Mouse (Mus musculus): ENCODE measurements around the gene Vps37b. TPM values are rescaled to one million over a fixed set of nuclear protein-coding genes. Genes with fewer than 3 reads are reported as not detected.

Vps37b gene
- polyA plus RNA-seq, 1 experiment from 2014 or later, result 43.3 TPM

GRCm38 (mm10) chr5:124041097-124041496 is 9.0 kb upstream of the Vps37b start:
- peaks cover 29% of the 10 kb centered on the region for H3K4me1 ChIP-seq (ENCODE audit: control insufficient read depth, insufficient read depth, low read length)
- no peaks in the 10 kb centered on the region for H3K36me3 ChIP-seq (ENCODE audit: control insufficient read depth, insufficient read depth, low read length)
- H3K9me3 ChIP-seq (replicated peaks; ENCODE audit: control insufficient read depth, low read length), result no peaks in the 10 kb centered on the region
- ATAC-seq (replicated peaks; ENCODE audit: insufficient number of reproducible peaks, low FRiP score, low TSS enrichment), result no peak
- no peak overlapping the region for H3K9ac ChIP-seq (ENCODE audit: low read depth, low read length)
- H3K4me3 ChIP-seq (ENCODE audit: low read depth, low read length), result no peak overlapping the region
- no peak overlapping the region for H3K4me2 ChIP-seq
- no peaks in the 10 kb centered on the region for H3K27me3 ChIP-seq (ENCODE audit: control insufficient read depth, insufficient read depth, low read length)
- 55% methylated on average over 9 of the region's 9 CpGs for WGBS (ENCODE audit: insufficient replicate concordance)
- peak overlapping the region; percentile 46 for H3K27ac ChIP-seq (ENCODE audit: low read depth, low read length)

- peaks cover 25% of the 10 kb centered on the region for H3K4me1 ChIP-seq (ENCODE audit: control insufficient read depth, insufficient read depth, low read length)
- ATAC-seq (replicated peaks; ENCODE audit: insufficient number of reproducible peaks, low FRiP score, low TSS enrichment), result no peak
- no peak overlapping the region for H3K27ac ChIP-seq (ENCODE audit: low read depth, low read length)
- no peak overlapping the region for H3K4me2 ChIP-seq
- no peaks in the 10 kb centered on the region for H3K27me3 ChIP-seq (ENCODE audit: control insufficient read depth, insufficient read depth, low read length)
- H3K9me3 ChIP-seq (replicated peaks; ENCODE audit: control insufficient read depth, low read length), result no peaks in the 10 kb centered on the region
- no peak overlapping the region for H3K9ac ChIP-seq (ENCODE audit: low read depth, low read length)
- WGBS (ENCODE audit: insufficient replicate concordance), result 55% methylated on average over 6 of the region's 6 CpGs
- H3K36me3 ChIP-seq (ENCODE audit: control insufficient read depth, insufficient read depth, low read length), result no peaks in the 10 kb centered on the region
- H3K4me3 ChIP-seq (ENCODE audit: low read depth, low read length), result no peak overlapping the region
Observed at GRCm38 (mm10) chr5:124039602-124040001, 7.5 kb upstream of the Vps37b start.

GRCm38 (mm10) chr5:124036836-124037235 is 4.8 kb upstream of the Vps37b start:
- no peak for ATAC-seq (replicated peaks; ENCODE audit: insufficient number of reproducible peaks, low FRiP score, low TSS enrichment)
- no peaks in the 10 kb centered on the region for H3K27me3 ChIP-seq (ENCODE audit: control insufficient read depth, insufficient read depth, low read length)
- H3K27ac ChIP-seq (ENCODE audit: low read depth, low read length), result no peak overlapping the region
- H3K4me2 ChIP-seq, result no peak overlapping the region
- no peak overlapping the region for H3K9ac ChIP-seq (ENCODE audit: low read depth, low read length)
- H3K4me1 ChIP-seq (ENCODE audit: control insufficient read depth, insufficient read depth, low read length), result peaks cover 19% of the 10 kb centered on the region
- H3K9me3 ChIP-seq (replicated peaks; ENCODE audit: control insufficient read depth, low read length), result no peaks in the 10 kb centered on the region
- no peak overlapping the region for H3K4me3 ChIP-seq (ENCODE audit: low read depth, low read length)
- WGBS (ENCODE audit: insufficient replicate concordance), result 27% methylated on average over 5 of the region's 5 CpGs
- H3K36me3 ChIP-seq (ENCODE audit: control insufficient read depth, insufficient read depth, low read length), result no peaks in the 10 kb centered on the region

GRCm38 (mm10) chr5:124036341-124036740 is 4.3 kb upstream of the Vps37b start:
- Histone ChIP-seq H3K4me2 (no peak overlapping the region), H3K4me1 (ENCODE audit: control insufficient read depth, insufficient read depth, low read length) (peaks cover 19% of the 10 kb centered on the region), H3K27me3 (ENCODE audit: control insufficient read depth, insufficient read depth, low read length) (no peaks in the 10 kb centered on the region), H3K36me3 (ENCODE audit: control insufficient read depth, insufficient read depth, low read length) (no peaks in the 10 kb centered on the region), H3K9ac (ENCODE audit: low read depth, low read length) (no peak overlapping the region), H3K9me3 (replicated peaks; ENCODE audit: control insufficient read depth, low read length) (no peaks in the 10 kb centered on the region), H3K4me3 (ENCODE audit: low read depth, low read length) (no peak overlapping the region), H3K27ac (ENCODE audit: low read depth, low read length) (no peak overlapping the region)
- ATAC-seq (replicated peaks; ENCODE audit: insufficient number of reproducible peaks, low FRiP score, low TSS enrichment), result no peak
- WGBS (ENCODE audit: insufficient replicate concordance), result 40% methylated on average over 6 of the region's 6 CpGs

- Histone ChIP-seq H3K4me2 (no peak overlapping the region), H3K27me3 (ENCODE audit: control insufficient read depth, insufficient read depth, low read length) (no peaks in the 10 kb centered on the region), H3K4me1 (ENCODE audit: control insufficient read depth, insufficient read depth, low read length) (peaks cover 15% of the 10 kb centered on the region), H3K9ac (ENCODE audit: low read depth, low read length) (no peak overlapping the region), H3K36me3 (ENCODE audit: control insufficient read depth, insufficient read depth, low read length) (no peaks in the 10 kb centered on the region), H3K4me3 (ENCODE audit: low read depth, low read length) (no peak overlapping the region), H3K9me3 (replicated peaks; ENCODE audit: control insufficient read depth, low read length) (no peaks in the 10 kb centered on the region), H3K27ac (ENCODE audit: low read depth, low read length) (no peak overlapping the region)
- 76% methylated on average over 8 of the region's 8 CpGs for WGBS (ENCODE audit: insufficient replicate concordance)
- no peak for ATAC-seq (replicated peaks; ENCODE audit: insufficient number of reproducible peaks, low FRiP score, low TSS enrichment)
Observed at GRCm38 (mm10) chr5:124035806-124036205, 3.7 kb upstream of the Vps37b start.

- Histone ChIP-seq H3K9ac (ENCODE audit: low read depth, low read length) (no peak overlapping the region), H3K4me2 (no peak overlapping the region), H3K36me3 (ENCODE audit: control insufficient read depth, insufficient read depth, low read length) (no peaks in the 10 kb centered on the region), H3K4me3 (ENCODE audit: low read depth, low read length) (no peak overlapping the region), H3K4me1 (ENCODE audit: control insufficient read depth, insufficient read depth, low read length) (peaks cover 18% of the 10 kb centered on the region), H3K27me3 (ENCODE audit: control insufficient read depth, insufficient read depth, low read length) (no peaks in the 10 kb centered on the region), H3K27ac (ENCODE audit: low read depth, low read length) (no peak overlapping the region), H3K9me3 (replicated peaks; ENCODE audit: control insufficient read depth, low read length) (no peaks in the 10 kb centered on the region)
- no peak for ATAC-seq (replicated peaks; ENCODE audit: insufficient number of reproducible peaks, low FRiP score, low TSS enrichment)
- WGBS (ENCODE audit: insufficient replicate concordance), result 72% methylated on average over 9 of the region's 9 CpGs
Observed at GRCm38 (mm10) chr5:124035406-124035805, 3.3 kb upstream of the Vps37b start.

GRCm38 (mm10) chr5:124034471-124034870 is 2.4 kb upstream of the Vps37b start:
- 75% methylated on average over 11 of the region's 11 CpGs for WGBS (ENCODE audit: insufficient replicate concordance)
- no peak overlapping the region for H3K27ac ChIP-seq (ENCODE audit: low read depth, low read length)
- H3K9me3 ChIP-seq (replicated peaks; ENCODE audit: control insufficient read depth, low read length), result no peaks in the 10 kb centered on the region
- peaks cover 28% of the 10 kb centered on the region for H3K4me1 ChIP-seq (ENCODE audit: control insufficient read depth, insufficient read depth, low read length)
- no peak overlapping the region for H3K4me3 ChIP-seq (ENCODE audit: low read depth, low read length)
- no peak overlapping the region for H3K4me2 ChIP-seq
- no peak overlapping the region for H3K9ac ChIP-seq (ENCODE audit: low read depth, low read length)
- ATAC-seq (replicated peaks; ENCODE audit: insufficient number of reproducible peaks, low FRiP score, low TSS enrichment), result no peak
- H3K36me3 ChIP-seq (ENCODE audit: control insufficient read depth, insufficient read depth, low read length), result no peaks in the 10 kb centered on the region
- H3K27me3 ChIP-seq (ENCODE audit: control insufficient read depth, insufficient read depth, low read length), result no peaks in the 10 kb centered on the region

GRCm38 (mm10) chr5:124031068-124031955 is 758 bp downstream of the Vps37b start:
- Histone ChIP-seq H3K9me3 (replicated peaks; ENCODE audit: control insufficient read depth, low read length) (no peaks in the 10 kb centered on the region), H3K27me3 (ENCODE audit: control insufficient read depth, insufficient read depth, low read length) (no peaks in the 10 kb centered on the region), H3K27ac (ENCODE audit: low read depth, low read length) (peak overlapping the region; percentile 93), H3K4me1 (ENCODE audit: control insufficient read depth, insufficient read depth, low read length) (peaks cover 48% of the 10 kb centered on the region), H3K4me3 (ENCODE audit: low read depth, low read length) (peak overlapping the region; percentile 77), H3K4me2 (peak overlapping the region; percentile 69), H3K36me3 (ENCODE audit: control insufficient read depth, insufficient read depth, low read length) (no peaks in the 10 kb centered on the region), H3K9ac (ENCODE audit: low read depth, low read length) (peak overlapping the region; percentile 93)
- WGBS (ENCODE audit: insufficient replicate concordance), result under 1% methylated on average over 26 of the region's 26 CpGs
- ATAC-seq (replicated peaks; ENCODE audit: insufficient number of reproducible peaks, low FRiP score, low TSS enrichment), result peak; percentile 41; the same call in 1 of the 2 replicates

Data from heart, embryonic 11.5 days (tissue).